Mouse (Mus musculus) frontal cortex, postnatal 25 days (tissue): ENCODE results near the gene Atp1a4.
"Not testable (repeated sequence)": the region's sequence is repeated elsewhere in the genome, so short reads cannot be mapped to it uniquely, and the experiment has no call there.

ENCODE experiments used
- DNase-seq, 2 experiments: peaks; one replicate each; pipeline ENCODE4 v3.0.0; 2022; ENCODE audit warnings: low spot score in 2 of 2

Atp1a4 gene

DNA sequence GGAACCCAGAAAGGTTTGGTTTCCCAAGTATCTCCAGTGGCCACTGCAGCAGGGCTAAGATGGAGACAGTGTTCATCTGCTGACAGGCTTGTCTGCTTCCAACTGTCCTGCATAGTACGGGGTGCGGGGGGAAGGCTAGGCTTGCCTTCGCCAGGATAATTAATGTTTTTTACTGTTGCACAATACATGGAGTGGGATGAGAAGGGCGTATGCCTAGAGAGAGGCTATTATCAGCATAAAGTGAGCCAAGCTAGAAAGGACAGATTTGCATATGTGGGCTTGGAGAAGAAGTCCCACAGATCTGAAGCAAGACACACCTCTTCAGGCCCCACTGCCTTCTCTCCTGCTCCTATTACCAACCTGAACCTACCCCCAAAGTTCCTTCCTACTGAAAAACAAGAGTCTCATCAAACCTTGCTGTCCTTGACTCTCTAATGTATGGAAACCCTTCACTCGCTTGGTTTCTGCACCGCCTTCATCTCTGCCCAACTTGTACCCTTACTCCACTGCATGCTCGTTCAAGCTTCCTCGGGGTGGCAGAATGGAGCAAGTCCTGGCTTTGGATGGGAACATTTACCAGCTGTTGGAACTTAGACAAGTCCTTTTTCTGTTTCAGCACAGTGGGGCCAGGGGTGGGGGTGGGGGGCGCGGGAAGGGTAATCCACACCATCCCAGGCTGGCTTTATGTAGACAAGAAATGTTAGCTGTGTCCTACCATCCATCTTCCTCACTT is 23.5 kb upstream of the Atp1a4 start:
- no peak for DNase-seq

DNA sequence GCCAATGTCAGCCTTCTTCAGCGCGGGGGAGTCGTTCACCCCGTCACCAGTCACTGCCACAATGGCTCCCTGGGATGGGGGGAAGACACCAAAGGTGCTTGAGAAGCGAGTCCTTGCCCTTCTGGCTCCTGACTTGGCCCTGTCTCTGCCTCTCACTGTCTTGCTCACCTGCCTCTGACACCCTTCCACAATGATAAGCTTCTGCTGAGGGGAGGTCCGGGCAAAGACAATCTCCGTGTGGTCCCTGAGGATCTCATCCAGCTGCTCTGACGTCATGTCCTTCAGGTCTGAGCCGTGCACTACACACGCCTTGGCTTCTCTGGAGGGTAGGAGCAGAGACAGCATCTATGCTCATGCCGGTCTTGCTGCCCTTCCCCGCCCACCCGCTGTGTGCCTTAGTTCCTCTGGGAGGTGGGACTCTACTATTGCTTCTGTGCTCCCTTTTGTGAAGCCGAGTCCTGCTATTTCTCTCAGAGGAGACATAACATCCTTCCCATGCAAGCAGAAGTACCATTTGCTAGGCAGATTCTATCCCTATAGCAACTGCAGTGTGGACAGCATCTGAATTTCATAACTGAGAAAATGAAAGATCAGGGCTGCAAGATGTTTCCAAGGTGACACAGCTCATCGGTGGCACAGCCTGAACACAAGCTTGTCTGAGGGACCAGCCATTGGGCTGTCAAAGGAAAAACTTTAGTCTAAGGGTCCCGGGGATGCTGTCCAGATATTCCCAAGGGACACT is 21.7 kb upstream of the Atp1a4 start:
- no peak for DNase-seq

DNA sequence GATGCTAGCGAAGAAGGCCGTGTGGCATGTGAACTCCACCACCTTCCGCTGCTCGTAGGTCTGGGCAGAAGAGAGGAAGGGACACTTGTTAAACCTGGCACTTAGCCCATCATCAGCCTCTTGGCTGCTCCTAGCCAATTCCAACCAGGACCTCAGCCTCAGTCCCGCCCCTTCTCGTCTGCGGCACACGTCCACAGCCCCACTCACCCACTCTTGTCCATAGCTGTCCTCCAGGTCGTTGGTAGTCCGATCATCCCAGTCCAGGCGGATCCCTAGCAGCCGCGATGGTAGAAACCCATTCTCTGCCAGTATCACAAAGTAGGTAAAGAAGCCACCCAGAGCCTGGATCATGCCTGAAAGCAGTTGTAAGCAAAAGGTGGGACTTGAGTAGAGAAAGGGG is 20.1 kb upstream of the Atp1a4 start:
- no peak for DNase-seq

DNA sequence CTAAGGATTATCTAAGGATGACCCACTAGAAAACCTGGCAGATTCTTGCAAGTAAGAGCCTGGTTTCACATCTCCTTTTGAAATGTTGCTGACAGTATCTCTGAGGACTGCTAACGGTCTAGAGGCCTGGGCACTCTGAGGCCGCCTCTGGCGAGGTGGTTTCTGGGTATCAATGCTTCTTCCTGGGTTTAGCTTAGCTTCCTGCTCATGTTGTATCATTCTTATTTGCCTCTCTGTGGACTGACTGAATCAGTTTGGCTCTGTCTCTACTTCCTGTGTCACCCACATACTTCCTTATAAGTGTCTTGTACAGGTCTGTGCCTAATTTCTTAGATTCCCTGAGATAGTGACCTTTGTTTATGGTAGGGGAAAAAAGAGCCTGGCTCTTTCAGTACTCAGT is 19.0 kb upstream of the Atp1a4 start:
- no peak for DNase-seq

DNA sequence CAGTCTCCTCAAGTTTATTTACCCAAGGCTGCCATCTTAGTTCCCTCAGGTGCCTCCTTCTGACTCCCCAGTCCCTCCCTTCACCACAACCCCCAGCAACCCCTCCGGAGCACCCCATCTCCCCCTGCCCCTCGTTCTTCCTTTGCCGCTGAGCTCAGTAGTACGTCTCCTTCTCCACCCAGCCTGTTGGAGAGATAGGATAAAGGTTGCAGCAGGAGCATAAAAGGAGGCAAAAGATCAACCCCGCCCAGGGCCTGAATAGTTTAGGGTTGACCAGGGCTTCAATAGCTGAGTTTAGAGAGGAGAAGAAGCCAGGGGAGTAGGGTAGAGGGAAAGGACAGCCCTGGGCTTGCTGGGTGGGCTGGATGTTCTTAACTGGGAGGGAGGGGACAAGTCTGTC is 16.3 kb upstream of the Atp1a4 start:
- DNase-seq, result no peak

DNA sequence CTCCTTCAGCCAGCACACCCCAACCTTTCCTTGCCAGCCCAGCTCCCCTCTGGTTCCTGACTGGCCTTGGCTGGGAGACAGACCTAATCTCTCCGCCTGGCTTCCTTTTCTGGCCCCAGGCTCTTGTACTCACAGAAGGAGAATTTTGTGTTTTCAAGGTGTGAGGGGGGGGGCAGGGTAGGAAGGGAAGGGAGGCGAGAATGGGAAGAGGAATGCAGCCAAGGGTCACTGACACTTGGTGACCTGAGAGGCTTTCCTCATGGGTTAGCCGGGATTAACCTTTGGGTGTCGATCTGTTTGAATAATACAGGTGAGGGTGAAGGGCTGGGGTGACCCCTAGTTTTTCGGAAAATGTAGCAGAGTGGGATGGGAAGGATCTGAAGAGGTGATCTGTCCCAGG is 15.9 kb upstream of the Atp1a4 start:
- DNase-seq, result no peak

DNA sequence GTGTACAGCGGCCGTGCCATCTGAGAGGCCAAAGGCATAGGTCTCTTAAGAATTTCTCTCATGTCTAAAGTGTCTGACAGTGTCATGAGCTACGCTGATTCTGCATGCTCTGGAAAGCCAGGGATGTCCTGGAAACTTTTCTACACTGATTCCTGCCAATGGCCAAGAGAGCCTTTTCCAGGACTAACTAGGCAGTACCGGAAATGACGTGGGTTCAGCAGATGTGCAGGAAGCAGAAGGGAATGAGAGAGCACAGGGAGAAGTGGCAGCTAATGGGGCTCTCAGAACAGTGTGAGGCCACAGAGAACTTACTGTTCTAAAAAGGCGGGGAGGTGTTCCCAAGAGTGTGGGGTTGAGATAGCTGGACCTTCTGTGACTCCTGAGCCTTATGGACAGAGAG is 15.2 kb upstream of the Atp1a4 start:
- DNase-seq, result no peak

DNA sequence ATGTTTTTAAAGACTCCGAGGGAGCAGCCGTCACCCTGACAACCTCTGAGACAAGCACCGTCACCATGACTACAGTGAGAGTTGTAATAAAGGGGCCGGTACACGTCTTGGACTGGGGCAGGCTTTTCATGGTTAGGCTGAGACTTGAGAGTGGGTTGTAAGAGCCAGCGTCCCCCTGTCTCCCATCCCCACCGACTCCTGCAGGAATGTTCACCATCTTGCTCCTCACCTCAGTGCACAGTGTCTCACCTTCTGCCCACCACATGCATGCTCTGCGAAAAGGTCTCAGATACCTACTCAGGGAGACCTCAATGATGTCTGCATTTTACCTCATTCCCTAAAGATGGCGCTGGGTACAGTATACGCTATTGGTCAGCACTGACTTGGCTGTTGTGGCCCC is 13.6 kb upstream of the Atp1a4 start:
- no peak for DNase-seq

DNA sequence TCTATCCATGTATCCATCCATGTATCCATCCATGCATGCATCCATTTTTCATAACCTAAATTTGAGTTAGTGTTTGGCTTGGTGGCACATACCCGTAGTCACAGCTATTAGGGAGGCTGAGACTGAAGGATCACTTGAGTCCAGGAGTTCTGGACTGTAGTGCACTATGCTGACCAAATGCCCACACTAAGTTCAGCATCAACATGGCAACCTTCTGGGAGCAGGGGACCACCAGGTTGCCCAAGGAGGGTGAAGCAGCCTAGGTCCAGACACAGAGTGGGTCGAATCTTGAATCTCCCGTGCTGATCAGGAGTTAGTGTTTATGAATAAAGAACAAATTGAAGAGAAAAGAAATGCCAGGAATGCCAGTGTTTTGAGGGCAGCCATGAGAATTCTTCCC is 13.0 kb upstream of the Atp1a4 start:
- no peak for DNase-seq

DNA sequence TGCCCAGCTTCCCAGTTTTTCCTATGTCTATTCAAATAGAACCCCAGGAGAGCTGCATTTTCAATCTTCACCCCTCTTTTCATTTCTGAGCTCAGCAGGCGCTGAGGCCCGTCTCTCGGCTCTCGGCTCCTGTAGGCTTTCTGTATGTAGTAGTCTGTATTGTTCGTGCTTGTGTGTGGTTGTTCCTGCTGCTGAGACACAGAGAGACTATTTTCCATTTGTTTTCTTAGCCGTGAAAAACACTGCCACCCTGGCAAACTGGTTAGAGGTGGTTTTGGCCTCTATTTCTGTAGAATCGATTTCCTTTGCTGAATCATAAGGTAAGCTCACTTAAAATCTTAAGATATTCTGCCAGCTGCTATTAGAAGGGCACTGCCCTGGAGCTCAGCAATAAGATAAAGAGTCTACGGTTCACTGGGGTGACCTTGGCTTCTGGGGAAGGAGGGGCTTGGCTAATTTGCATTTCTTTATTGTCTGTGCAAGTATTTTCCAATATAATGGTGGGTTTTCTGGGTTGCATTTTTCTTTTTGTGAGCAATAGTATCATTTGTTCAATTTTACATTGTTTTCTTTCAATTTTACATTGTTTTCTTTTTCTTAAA is 3.4 kb upstream of the Atp1a4 start, which contains the start of gene Igsf8:
TSS of gene Igsf8 (plus strand) at position 165 of the 602 bp plus-strand sequence.
- no peak for DNase-seq

DNA sequence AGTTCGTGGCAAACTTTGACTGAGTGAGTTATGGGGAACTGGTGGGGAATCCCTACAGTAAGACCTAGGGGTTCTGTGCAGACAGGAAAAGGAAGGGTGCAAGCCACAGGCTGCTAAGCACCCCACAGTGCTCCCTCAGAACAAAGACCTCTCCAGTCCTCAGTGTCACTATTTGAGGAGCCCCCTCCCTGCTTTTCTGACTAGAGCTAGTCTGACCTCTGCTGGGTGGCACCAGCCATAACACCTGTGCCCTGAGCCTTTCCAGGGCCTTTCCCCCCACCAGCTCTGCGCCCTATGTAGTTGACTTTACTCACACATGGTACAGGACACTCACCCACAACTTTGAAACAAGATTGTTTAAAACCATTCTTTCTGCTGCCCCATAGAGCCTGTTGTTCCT is 10.5 kb downstream of the Atp1a4 start:
- no peak for DNase-seq

DNA sequence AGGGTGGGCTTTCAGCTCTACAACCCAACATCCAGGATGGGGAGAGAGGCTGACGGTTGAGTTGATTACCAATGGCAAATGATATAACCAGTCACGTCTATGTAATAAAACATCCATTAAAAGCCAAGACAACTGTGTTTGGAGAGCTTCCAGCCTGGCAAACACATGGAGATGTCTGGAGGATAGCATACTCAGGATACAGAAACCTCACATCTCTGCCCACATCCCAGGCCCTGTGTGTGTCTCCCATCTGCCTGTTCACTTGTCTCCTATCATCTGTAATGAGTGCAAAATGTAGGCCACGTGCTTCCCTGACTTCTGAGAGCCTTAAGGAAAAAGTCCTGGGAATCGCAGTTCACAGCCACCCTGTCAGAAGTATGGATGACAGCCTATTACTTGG is 11.0 kb downstream of the Atp1a4 start:
- DNase-seq, result no peak

DNA sequence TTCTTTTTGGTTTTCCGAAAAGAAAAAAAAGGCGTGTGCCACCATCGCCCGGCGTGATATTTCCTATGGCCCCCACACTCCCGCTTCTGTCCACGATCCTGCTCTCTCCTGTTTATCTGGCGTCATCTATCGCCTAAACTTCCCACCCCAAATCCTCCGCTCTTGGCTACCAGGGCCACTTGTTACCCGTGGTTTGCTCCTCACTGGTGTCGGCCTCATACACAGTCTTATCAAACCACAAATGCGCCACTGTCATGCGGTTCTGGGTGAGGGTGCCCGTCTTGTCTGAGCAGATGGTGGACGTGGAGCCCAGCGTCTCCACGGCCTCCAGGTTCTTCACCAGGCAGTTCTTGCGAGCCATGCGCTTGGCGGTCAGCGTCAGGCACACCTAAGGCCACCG is 13.6 kb downstream of the Atp1a4 start:
- not testable (repeated sequence) for DNase-seq

DNA sequence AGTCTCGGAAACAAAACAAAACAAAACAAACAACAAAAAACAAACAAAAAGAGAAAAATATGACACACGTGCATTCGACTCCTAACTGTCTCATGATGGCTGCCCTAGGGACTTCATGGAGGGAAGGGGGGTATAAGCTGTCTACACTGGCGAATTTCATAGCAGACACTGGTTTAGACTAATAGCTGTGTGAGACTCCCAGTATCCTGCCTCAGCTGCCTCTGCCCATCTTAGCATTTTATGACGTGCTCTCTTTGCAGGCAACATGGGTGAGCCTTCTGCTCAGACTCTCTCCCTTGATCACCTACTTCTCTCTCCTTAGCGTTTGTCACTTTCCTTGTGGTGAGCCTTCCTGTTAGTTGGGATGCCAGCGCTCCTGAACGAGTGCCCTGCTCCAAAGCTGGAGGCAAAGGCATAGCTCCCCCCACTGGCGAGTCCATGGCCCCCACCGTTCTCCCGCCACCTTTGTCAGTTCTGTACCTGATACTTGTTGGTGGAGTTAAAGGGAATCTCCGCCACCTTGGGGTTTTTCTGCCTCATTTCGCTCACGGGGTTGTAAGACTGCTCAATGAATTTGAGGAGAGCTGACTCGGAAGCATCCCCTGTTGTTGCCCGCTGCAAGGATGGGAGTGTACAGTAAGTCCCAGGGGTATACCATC is 14.5 kb downstream of the Atp1a4 start:
- DNase-seq, result no peak

DNA sequence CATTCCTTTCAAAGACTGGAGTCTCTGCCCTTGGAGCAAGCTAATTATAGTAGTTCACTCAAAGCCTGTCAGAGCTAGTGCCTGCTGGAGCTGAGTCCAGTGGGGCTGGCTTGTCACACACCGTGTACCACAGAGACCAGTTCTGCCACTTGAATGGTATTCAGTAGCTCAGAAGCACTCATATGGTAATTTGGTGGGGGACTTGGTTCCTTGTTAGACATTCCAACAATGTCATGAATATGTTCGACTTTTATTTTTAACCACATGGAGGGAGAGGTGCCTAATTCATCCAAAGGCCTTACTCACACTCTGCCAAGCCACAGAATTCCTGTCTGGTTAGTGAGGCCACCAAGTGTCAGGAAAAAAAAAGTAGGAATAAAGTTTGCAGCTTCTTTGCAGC is 15.8 kb downstream of the Atp1a4 start:
- no peak for DNase-seq

DNA sequence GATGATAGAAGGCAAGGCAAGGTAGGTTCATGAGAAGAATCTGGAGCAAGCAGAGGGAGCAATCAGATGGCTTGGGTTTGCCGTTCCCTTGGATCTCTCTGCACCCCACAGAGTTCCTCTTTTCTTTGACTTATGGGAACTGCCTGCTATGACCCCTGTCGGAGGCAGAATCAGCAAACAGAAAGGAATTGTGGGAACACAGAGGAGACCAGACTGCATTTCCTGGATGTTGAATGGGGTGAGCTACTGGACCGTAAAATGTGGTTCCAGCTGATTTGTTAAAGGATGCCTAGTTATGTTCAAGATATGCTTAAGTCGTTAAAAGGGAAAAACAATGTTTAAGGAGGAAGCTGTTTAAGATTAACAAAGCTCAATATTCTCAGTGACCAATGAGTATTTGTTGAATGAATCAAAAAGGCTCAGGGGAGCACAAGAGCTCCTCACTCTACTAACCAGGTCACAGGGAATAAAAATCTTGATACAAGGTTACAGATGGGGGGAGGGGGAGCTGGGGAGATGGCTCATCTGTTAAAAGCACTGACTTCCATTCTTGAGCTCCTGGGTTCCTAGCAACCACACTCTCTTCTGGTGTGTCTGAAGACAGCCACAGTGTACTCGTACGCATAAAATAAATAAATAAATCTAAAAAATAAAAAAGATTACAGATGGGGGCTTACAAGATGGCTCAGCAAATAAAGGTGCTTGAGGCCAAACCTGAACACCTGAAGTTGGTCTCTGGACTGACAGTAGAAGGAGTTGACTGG is 17.1 kb downstream of the Atp1a4 start:
- no peak for DNase-seq

DNA sequence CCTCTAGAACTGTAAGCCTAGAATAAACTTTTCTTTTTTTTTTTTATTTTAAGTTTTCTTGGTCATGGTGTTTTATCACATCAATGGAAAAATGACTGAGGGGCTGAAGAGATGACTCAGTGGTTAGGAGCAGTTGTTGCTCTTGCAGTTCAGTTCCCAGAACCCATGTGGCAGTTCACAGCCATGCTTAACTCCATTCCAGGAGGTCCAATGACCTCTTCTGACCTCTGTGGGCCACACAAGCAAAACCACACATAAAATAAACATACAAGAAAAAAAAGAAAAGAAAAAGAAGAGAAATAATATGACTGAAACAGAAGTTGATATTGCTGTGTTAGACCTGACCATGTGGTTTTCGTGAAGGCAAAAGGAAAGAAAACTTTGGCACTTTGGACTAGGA is 29.0 kb downstream of the Atp1a4 start:
- DNase-seq, result no peak

DNA sequence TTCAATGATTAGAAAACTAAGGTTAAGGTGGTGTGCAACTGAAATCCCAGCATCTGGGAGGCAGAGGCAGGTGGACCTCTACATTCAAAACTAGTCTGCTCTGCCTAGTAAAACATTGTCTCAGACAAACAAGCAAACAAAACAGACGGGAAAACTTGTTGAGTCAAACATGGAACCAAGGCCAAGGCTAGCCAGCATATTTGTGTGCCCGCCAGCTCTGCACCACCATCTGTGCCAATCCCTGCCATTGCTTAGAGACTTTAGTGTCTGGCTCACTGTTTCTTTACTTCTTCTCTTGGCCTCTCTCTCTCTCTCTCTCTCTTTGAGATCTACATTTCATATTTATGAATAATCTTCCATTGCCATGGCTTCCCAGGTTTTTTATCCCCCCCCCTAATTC is 30.0 kb downstream of the Atp1a4 start:
- no peak for DNase-seq

DNA sequence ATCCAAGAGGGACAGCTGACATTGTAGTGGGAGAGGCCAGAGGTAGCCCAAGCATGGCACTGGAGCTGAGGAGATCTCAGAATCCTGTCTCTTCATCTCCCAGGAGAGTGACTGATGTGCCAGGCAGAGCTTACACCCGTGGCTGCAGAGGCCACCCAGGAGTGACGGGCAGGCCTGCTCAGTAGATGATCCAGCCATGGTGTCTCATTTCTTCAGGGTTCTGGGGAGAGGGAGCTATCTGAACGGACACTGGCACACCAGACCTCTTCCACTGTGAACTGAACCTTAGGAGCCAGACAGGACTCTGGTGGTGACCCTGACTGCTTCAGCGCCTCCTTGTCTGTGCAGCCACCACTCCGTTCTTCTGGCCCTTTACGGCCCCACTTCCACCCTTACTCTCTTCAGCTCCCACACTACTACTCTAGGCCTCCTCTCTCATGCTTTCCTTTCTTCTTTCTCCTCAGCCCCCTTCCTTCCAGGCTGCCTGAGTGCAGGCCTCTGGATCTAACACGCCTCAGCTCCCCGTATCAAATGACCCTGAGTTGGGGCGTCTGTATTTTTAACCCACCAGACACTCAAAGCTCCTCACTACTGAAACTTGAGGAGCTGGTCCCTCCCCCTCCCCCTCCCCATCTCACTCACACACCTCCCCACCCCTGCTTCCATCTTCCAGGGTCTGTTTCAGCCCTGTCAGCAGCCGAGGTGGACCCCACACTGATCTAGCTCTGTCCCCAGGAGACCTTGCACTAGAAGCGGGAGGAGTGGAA is 36.7 kb downstream of the Atp1a4 start:
- DNase-seq, result no peak

DNA sequence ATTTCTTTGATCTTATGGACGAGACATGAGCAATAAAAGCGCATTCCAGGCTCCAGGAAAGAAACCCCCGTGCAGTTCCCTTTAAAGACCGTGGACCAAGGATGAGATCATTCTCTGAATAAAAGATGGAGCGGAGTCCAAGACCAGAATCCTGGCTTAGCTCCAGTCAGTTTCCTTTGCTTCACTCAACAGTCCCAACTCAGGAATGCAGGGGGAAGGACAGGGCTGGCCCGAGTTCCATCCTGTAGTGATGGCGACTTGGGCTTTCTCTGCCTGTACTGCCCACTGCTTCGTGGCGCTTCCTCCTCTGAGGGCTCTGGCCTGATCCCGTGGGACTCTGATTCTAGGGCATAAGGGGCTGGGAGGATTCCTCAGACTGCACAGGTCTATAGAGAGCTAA is 37.8 kb downstream of the Atp1a4 start:
- no peak for DNase-seq
